Mouse (Mus musculus) heart, adult 2 months (tissue): ENCODE measurements around the gene Insl3.

Source experiments
- CTCF ChIP-seq: fragments of 200-600 bp; IDR thresholded peaks from 2 replicates; pipeline ENCODE4 v1.8.1; 2022; ENCODE audit warnings: antibody characterized with exemption, mild to moderate bottlenecking, moderate library complexity
- EP300 ChIP-seq: fragments of 200-500 bp; IDR thresholded peaks from 2 replicates; pipeline ENCODE4 v1.6.1; 2011; ENCODE audit warnings: low read depth, low read length, control low read depth; ENCODE audit not compliant: insufficient read depth
- POLR2A ChIP-seq: fragments of 200-500 bp; IDR thresholded peaks from 2 replicates; pipeline ENCODE4 v1.6.1; 2011; ENCODE audit warnings: mild to moderate bottlenecking, low read depth, low read length, control low read depth; ENCODE audit not compliant: insufficient read depth

DNA sequence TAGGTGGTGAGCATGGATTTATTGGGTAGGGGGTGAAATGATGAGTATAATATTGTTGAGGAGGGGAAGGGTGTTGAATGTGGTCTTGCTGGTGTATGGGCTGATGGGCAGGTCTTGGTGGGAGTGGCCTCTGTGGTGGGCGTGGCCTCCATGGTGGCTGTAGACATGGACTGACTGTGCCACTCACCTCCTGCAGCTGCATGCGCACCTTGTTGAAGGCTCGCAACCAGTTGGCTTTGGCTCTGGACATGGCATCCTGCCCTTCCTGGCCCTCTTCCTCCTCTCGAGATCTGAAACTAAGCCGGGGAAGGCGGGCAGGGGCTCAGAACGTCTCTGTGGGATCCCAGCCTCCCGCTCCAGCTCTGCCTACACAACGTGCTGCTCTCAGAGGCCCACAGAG, 31.2 kb upstream of the Insl3 start:
- TF ChIP-seq POLR2A (no peak), CTCF (no peak), EP300 (no peak)
